Mouse (Mus musculus) lung, postnatal 0 days (tissue): ENCODE results near the gene Nme8.

Experiments
- CTCF ChIP-seq: IDR thresholded peaks from 2 replicates; pipeline ENCODE4 v1.5.1; 2016; ENCODE audit warnings: antibody characterized with exemption, mild to moderate bottlenecking
- EP300 ChIP-seq: IDR thresholded peaks from 2 replicates; pipeline ENCODE4 v1.6.1; 2016; ENCODE audit warnings: antibody characterized with exemption, mild to moderate bottlenecking, control low read depth

- no peak for TF ChIP-seq CTCF
- 0 out of 2 replicates have a peak, but pooled peaks have one; percentile 11 for TF ChIP-seq EP300
These were observed 46.9 kb upstream of the Nme8 start for GRCm38 (mm10) chr13:19744536-19744935.
